Mouse (Mus musculus): Measurements from ENCODE around the gene Jag2.

- TF ChIP-seq POLR2A (IDR thresholded peaks at IDR 0.05; ENCODE audit: low read depth, low read length) (no peak), CTCF (IDR thresholded peaks at IDR 0.05; ENCODE audit: borderline replicate concordance, insufficient read depth, low read length) (no peak)
Measured at GRCm38 (mm10) chr12:112866467-112867080, 63.0 kb downstream of the Jag2 start.
